Mouse (Mus musculus) embryonic facial prominence, embryonic 12.5 days (tissue): ENCODE measurements around the gene Dnmt1. TPM values are rescaled to one million over a fixed set of nuclear protein-coding genes. Genes with fewer than 3 reads are reported as not detected.

ENCODE experiments used
- ATAC-seq: fragments of 200-750 bp; cut with Nextera tagmentation; 2 replicates; pipeline ENCODE4 v1.8.0; 2017; ENCODE audit not compliant: insufficient number of reproducible peaks, insufficient read depth, low FRiP score, low TSS enrichment
- H3K27ac ChIP-seq: fragments of 300-500 bp; sonication (generic); 2 replicates; pipeline ENCODE4 v1.5.1; 2016; ENCODE audit warnings: mild to moderate bottlenecking
- H3K27me3 ChIP-seq: fragments of 300-500 bp; sonication (generic); 2 replicates; pipeline ENCODE4 v1.6.1; 2016; ENCODE audit warnings: mild to moderate bottlenecking, moderate library complexity
- H3K36me3 ChIP-seq: fragments of 300-500 bp; sonication (generic); 2 replicates; pipeline ENCODE4 v1.6.1; 2016; ENCODE audit warnings: mild to moderate bottlenecking
- H3K4me1 ChIP-seq: fragments of 300-500 bp; sonication (generic); 2 replicates; pipeline ENCODE4 v1.6.1; 2016
- H3K4me2 ChIP-seq: fragments of 300-500 bp; sonication (generic); replicated peaks from 2 replicates; pipeline ENCODE4 v1.6.1; 2016; ENCODE audit warnings: mild to moderate bottlenecking, moderate library complexity
- H3K4me3 ChIP-seq: fragments of 300-500 bp; sonication (generic); 2 replicates; pipeline ENCODE4 v1.5.1; 2016; ENCODE audit warnings: mild to moderate bottlenecking
- H3K9ac ChIP-seq: fragments of 300-500 bp; sonication (generic); 2 replicates; pipeline ENCODE4 v1.6.1; 2016; ENCODE audit warnings: mild to moderate bottlenecking, moderate library complexity
- H3K9me3 ChIP-seq: fragments of 300-500 bp; sonication (generic); 2 replicates; pipeline ENCODE4 v1.6.1; 2016; ENCODE audit warnings: mild to moderate bottlenecking, moderate library complexity
- WGBS: fragments of 180-500 bp; shearing (Covaris S2); methylation state at CpG from one replicate; pipeline ENCODE4 v1.1.7; 2016; 5-methylcytosine and 5-hydroxymethylcytosine counted together
- polyA plus RNA-seq: library from polyadenylated mRNA; unstranded; fragments of >200 nt; fragmentation: Nextera tagmentation; extraction: Ambion mirVana; gene quantifications from 2 replicates; pipeline ENCODE4 v1.2.1, GENCODE M21; 2016

Gene Dnmt1
- polyA plus RNA-seq, 1 experiment from 2014 or later = 124 TPM

DNA sequence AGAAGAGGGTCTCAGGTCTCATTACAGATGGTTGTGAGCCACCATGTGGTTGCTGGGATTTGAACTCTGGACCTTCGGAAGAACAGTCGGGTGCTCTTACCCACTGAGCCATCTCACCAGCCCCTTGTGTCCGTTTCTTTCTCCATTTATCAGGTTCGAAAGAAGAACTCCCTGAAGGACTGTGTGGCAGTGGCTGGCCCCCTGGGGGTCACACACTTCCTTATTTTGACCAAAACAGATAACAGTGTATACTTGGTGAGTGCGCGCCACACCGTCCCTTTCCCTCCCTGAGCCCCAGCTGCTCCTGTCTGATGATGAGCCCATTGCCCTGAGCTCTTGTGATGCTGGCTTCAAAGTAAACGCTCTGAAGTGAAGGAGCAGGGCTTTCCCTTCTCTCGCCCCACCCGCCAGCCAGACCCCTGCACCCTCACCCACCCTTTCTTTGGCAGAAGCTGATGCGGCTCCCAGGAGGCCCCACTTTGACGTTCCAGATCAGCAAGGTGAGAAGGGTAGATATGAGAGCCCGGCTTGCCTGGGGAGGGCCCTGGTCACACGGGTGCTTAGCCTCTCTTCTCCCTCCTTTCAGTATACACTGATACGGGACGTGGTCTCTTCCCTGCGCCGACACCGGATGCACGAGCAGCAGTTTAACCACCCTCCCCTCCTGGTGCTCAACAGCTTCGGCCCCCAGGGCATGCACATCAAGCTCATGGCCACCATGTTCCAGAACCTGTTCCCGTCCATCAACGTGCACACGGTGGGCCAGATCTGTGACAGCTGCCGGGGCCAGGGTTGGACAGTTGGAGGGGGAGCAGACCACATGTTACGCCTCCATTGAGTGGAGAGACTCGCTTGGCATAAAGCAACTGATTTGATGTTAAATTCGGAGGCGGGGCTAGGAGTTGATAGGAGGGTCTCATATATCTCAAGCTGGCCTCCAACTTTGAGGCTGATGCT lies 70.2 kb downstream of the Dnmt1 start:
- H3K36me3 ChIP-seq = peaks cover 51% of the 10 kb centered on the region
- no peak for ATAC-seq
- peak overlapping the region; percentile 97; the same call in 1 of the 2 replicates for H3K4me3 ChIP-seq
- H3K27ac ChIP-seq = no peak overlapping the region
- no peak overlapping the region for H3K9ac ChIP-seq
- peak overlapping the region; percentile 85 for H3K4me2 ChIP-seq
- no peaks in the 10 kb centered on the region for H3K9me3 ChIP-seq
- no peaks in the 10 kb centered on the region for H3K27me3 ChIP-seq
- H3K4me1 ChIP-seq = peaks cover 7% of the 10 kb centered on the region
- WGBS = 82% methylated on average over 29 of the region's 29 CpGs

GRCm38 (mm10) chr9:20888386-20888765 lies 71.3 kb downstream of the Dnmt1 start:
- under 1% methylated on average over 30 of the region's 30 CpGs for WGBS
- Histone ChIP-seq H3K9ac (peak overlapping the region; percentile 85), H3K27ac (peak overlapping the region; percentile 93), H3K36me3 (peaks cover 40% of the 10 kb centered on the region), H3K27me3 (no peaks in the 10 kb centered on the region), H3K4me3 (peak overlapping the region; percentile 97), H3K9me3 (no peaks in the 10 kb centered on the region), H3K4me1 (peaks cover 7% of the 10 kb centered on the region), H3K4me2 (peak overlapping the region; percentile 85)
- peak; percentile 11; the same call in 1 of the 2 replicates for ATAC-seq

- Histone ChIP-seq H3K4me1 (peaks cover 7% of the 10 kb centered on the region), H3K36me3 (peaks cover 35% of the 10 kb centered on the region), H3K4me3 (peak within 1 kb of the TSS; percentile 97), H3K27me3 (no peaks in the 10 kb centered on the region), H3K9me3 (no peaks in the 10 kb centered on the region), H3K9ac (peak within 1 kb of the TSS; percentile 85), H3K27ac (peak within 1 kb of the TSS; percentile 93), H3K4me2 (peak within 1 kb of the TSS; percentile 85)
- WGBS = under 1% methylated on average over 43 of the region's 43 CpGs
- peak; percentile 95 for ATAC-seq
Observed at GRCm38 (mm10) chr9:20887704-20888385, 71.8 kb downstream of the Dnmt1 start, which contains the start of gene Ppan. TSS of gene Ppan (plus strand) at chr9:20888175.

DNA sequence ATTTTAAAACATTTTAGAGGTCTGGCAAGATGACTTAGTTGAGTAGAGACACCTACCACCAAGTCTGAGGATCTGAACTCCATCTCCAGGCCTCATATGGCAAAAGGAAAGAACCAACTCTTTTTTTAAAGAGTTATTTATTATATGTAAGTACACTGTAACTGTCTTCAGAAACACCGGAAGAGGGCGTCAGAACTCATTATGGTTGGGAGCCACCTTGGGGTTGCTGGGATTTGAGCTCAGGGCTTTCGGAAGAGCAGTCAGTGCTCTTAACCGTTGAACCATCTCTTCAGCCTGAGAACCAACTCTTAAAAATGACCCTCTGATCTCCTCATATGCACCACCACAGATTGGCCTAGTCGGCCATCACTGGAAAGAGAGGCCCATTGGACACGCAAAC lies 72.5 kb downstream of the Dnmt1 start:
- Histone ChIP-seq H3K4me1 (peaks cover 7% of the 10 kb centered on the region), H3K4me3 (no peak overlapping the region), H3K4me2 (peak overlapping the region; percentile 85), H3K36me3 (peaks cover 29% of the 10 kb centered on the region), H3K27me3 (no peaks in the 10 kb centered on the region), H3K27ac (no peak overlapping the region; the same call in 1 of the 2 replicates), H3K9me3 (no peaks in the 10 kb centered on the region), H3K9ac (no peak overlapping the region)
- ATAC-seq = no peak
- 86% methylated on average over 6 of the region's 6 CpGs for WGBS

DNA sequence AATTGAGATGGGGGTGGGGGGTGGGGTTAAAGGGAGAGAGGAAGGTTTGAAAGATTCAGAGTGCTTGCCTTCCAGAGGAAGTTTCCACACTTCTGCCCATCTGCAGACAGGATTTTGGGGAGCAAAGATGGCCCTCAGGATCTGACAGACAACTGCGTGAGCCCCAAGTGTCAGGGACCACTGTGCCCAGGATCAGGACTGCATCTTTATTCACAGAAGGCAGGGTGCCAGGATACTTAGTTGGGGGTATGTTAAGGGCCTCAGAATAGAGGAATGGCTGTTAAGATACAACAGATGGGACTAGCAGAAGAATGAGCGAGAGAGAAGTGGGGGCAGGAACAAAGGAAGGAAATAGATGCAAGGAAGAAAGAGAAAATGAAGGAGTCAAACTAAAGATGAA lies 73.1 kb downstream of the Dnmt1 start:
- Histone ChIP-seq H3K27ac (no peak overlapping the region), H3K9ac (no peak overlapping the region), H3K4me2 (no peak overlapping the region), H3K9me3 (no peaks in the 10 kb centered on the region), H3K27me3 (no peaks in the 10 kb centered on the region), H3K36me3 (peaks cover 22% of the 10 kb centered on the region), H3K4me1 (peaks cover 7% of the 10 kb centered on the region), H3K4me3 (no peak overlapping the region)
- ATAC-seq = no peak
- 90% methylated on average over 2 of the region's 2 CpGs for WGBS

GRCm38 (mm10) chr9:20879097-20879792 lies 80.4 kb downstream of the Dnmt1 start, which contains the start of gene Angptl6:
TSS of gene Angptl6 (minus strand) at chr9:20879727.
- H3K27ac ChIP-seq = peak within 1 kb of the TSS; percentile 81
- H3K9ac ChIP-seq = peak within 1 kb of the TSS; percentile 56
- ATAC-seq = no peak
- no peaks in the 10 kb centered on the region for H3K4me1 ChIP-seq
- H3K4me3 ChIP-seq = peak within 1 kb of the TSS; percentile 36
- peak within 1 kb of the TSS; percentile 49 for H3K4me2 ChIP-seq
- no peaks in the 10 kb centered on the region for H3K9me3 ChIP-seq
- no peaks in the 10 kb centered on the region for H3K27me3 ChIP-seq
- 93% methylated on average over 13 of the region's 13 CpGs for WGBS
- H3K36me3 ChIP-seq = no peaks in the 10 kb centered on the region

GRCm38 (mm10) chr9:20878710-20879065 lies 81.0 kb downstream of the Dnmt1 start:
- no peaks in the 10 kb centered on the region for H3K36me3 ChIP-seq
- no peaks in the 10 kb centered on the region for H3K4me1 ChIP-seq
- H3K27ac ChIP-seq = peak overlapping the region; percentile 81
- peak overlapping the region; percentile 56 for H3K9ac ChIP-seq
- no peaks in the 10 kb centered on the region for H3K9me3 ChIP-seq
- ATAC-seq = no peak
- peak overlapping the region; percentile 49 for H3K4me2 ChIP-seq
- WGBS = 21% methylated on average over 10 of the region's 10 CpGs
- no peaks in the 10 kb centered on the region for H3K27me3 ChIP-seq
- H3K4me3 ChIP-seq = peak overlapping the region; percentile 36

- Histone ChIP-seq H3K36me3 (no peaks in the 10 kb centered on the region), H3K4me1 (no peaks in the 10 kb centered on the region), H3K4me2 (peak overlapping the region; percentile 49), H3K9me3 (no peaks in the 10 kb centered on the region), H3K4me3 (peak overlapping the region; percentile 36), H3K9ac (peak overlapping the region; percentile 56), H3K27me3 (no peaks in the 10 kb centered on the region), H3K27ac (peak overlapping the region; percentile 81)
- peak; percentile 93 for ATAC-seq
- under 1% methylated on average over 69 of the region's 69 CpGs for WGBS
Observed at GRCm38 (mm10) chr9:20878041-20878709, 81.5 kb downstream of the Dnmt1 start.

GRCm38 (mm10) chr9:20877118-20878040 lies 82.3 kb downstream of the Dnmt1 start:
- WGBS = 36% methylated on average over 14 of the region's 14 CpGs
- Histone ChIP-seq H3K9ac (peak overlapping the region; percentile 34; the same call in 1 of the 2 replicates), H3K27me3 (no peaks in the 10 kb centered on the region), H3K4me3 (peak overlapping the region; percentile 36), H3K36me3 (no peaks in the 10 kb centered on the region), H3K4me2 (peak overlapping the region; percentile 49), H3K9me3 (no peaks in the 10 kb centered on the region), H3K27ac (no peak overlapping the region), H3K4me1 (no peaks in the 10 kb centered on the region)
- no peak for ATAC-seq

GRCm38 (mm10) chr9:20876318-20877117 lies 83.2 kb downstream of the Dnmt1 start:
- no peak overlapping the region for H3K4me2 ChIP-seq
- no peak for ATAC-seq
- H3K9me3 ChIP-seq = no peaks in the 10 kb centered on the region
- peaks cover 2% of the 10 kb centered on the region; the same call in 1 of the 2 replicates for H3K27me3 ChIP-seq
- no peak overlapping the region for H3K4me3 ChIP-seq
- H3K27ac ChIP-seq = no peak overlapping the region
- H3K9ac ChIP-seq = no peak overlapping the region
- no peaks in the 10 kb centered on the region for H3K4me1 ChIP-seq
- H3K36me3 ChIP-seq = no peaks in the 10 kb centered on the region
- 72% methylated on average over 9 of the region's 9 CpGs for WGBS
